Mouse (Mus musculus): ENCODE data around the gene Tuba1b. TPM values are rescaled to one million over a fixed set of nuclear protein-coding genes. Genes with fewer than 3 reads are reported as not detected.

Gene Tuba1b
- polyA plus RNA-seq, 1 experiment: 182 TPM

- Histone ChIP-seq H3K27me3 (replicated peaks) (peaks cover 9% of the 10 kb centered on the region), H3K36me3 (replicated peaks; ENCODE audit: low read length) (no peaks in the 10 kb centered on the region), H3K4me3 (replicated peaks) (no peak overlapping the region), H3K4me1 (peaks cover 13% of the 10 kb centered on the region), H3K9me3 (peaks cover 2% of the 10 kb centered on the region; the same call in 1 of the 2 replicates)
- no peak for TF ChIP-seq GATA1 (IDR thresholded peaks at IDR 0.05; ENCODE audit: borderline replicate concordance, low read length)
- no peak for TF ChIP-seq FLI1 (IDR thresholded peaks at IDR 0.05; ENCODE audit: low read length)
Measured at GRCm38 (mm10) chr15:98971111-98971510, 36.7 kb upstream of the Tuba1b start.

GRCm38 (mm10) chr15:98969372-98970101, 35.2 kb upstream of the Tuba1b start:
- no peaks in the 10 kb centered on the region for H3K36me3 ChIP-seq (replicated peaks; ENCODE audit: low read length)
- TF ChIP-seq GATA1 (IDR thresholded peaks at IDR 0.05; ENCODE audit: borderline replicate concordance, low read length): no peak
- TF ChIP-seq FLI1 (IDR thresholded peaks at IDR 0.05; ENCODE audit: low read length): no peak

GRCm38 (mm10) chr15:98968701-98969371, 34.5 kb upstream of the Tuba1b start:
- TF ChIP-seq FLI1 (IDR thresholded peaks at IDR 0.05; ENCODE audit: low read length): no peak
- no peak for TF ChIP-seq GATA1 (IDR thresholded peaks at IDR 0.05; ENCODE audit: borderline replicate concordance, low read length)

More at GRCm38 (mm10) chr15:98969372-98970101, 35.2 kb upstream of the Tuba1b start:
- H3K27me3 ChIP-seq (replicated peaks): peaks cover 9% of the 10 kb centered on the region
- peaks cover 2% of the 10 kb centered on the region; the same call in 1 of the 2 replicates for H3K9me3 ChIP-seq
- H3K4me1 ChIP-seq: peaks cover 18% of the 10 kb centered on the region
- no peak overlapping the region for H3K4me3 ChIP-seq (replicated peaks)

GRCm38 (mm10) chr15:98959531-98959930, 25.2 kb upstream of the Tuba1b start:
- peaks cover 8% of the 10 kb centered on the region for H3K36me3 ChIP-seq (replicated peaks; ENCODE audit: low read length)
- TF ChIP-seq GATA1 (IDR thresholded peaks at IDR 0.05; ENCODE audit: borderline replicate concordance, low read length) (no peak), FLI1 (IDR thresholded peaks at IDR 0.05; ENCODE audit: low read length) (no peak)
- no peaks in the 10 kb centered on the region for H3K27me3 ChIP-seq (replicated peaks)
- H3K9me3 ChIP-seq: no peaks in the 10 kb centered on the region
- H3K4me1 ChIP-seq: peaks cover 19% of the 10 kb centered on the region
- peak overlapping the region; percentile 80 for H3K4me3 ChIP-seq (replicated peaks)

More at GRCm38 (mm10) chr15:98968701-98969371, 34.5 kb upstream of the Tuba1b start:
- Histone ChIP-seq H3K36me3 (replicated peaks; ENCODE audit: low read length) (no peaks in the 10 kb centered on the region), H3K4me1 (peaks cover 18% of the 10 kb centered on the region), H3K9me3 (peaks cover 2% of the 10 kb centered on the region; the same call in 1 of the 2 replicates), H3K27me3 (replicated peaks) (peaks cover 8% of the 10 kb centered on the region), H3K4me3 (replicated peaks) (no peak overlapping the region)

GRCm38 (mm10) chr15:98958901-98959420, 24.6 kb upstream of the Tuba1b start:
- no peaks in the 10 kb centered on the region for H3K9me3 ChIP-seq
- no peaks in the 10 kb centered on the region for H3K27me3 ChIP-seq (replicated peaks)
- no peak overlapping the region for H3K4me3 ChIP-seq (replicated peaks)
- TF ChIP-seq GATA1 (IDR thresholded peaks at IDR 0.05; ENCODE audit: borderline replicate concordance, low read length): no peak
- no peak for TF ChIP-seq FLI1 (IDR thresholded peaks at IDR 0.05; ENCODE audit: low read length)
- peaks cover 23% of the 10 kb centered on the region for H3K4me1 ChIP-seq
- H3K36me3 ChIP-seq (replicated peaks; ENCODE audit: low read length): peaks cover 8% of the 10 kb centered on the region

GRCm38 (mm10) chr15:98957475-98957874, 23.1 kb upstream of the Tuba1b start:
- Histone ChIP-seq H3K4me3 (replicated peaks) (no peak overlapping the region), H3K9me3 (no peaks in the 10 kb centered on the region), H3K4me1 (peaks cover 28% of the 10 kb centered on the region), H3K27me3 (replicated peaks) (no peaks in the 10 kb centered on the region), H3K36me3 (replicated peaks; ENCODE audit: low read length) (peaks cover 8% of the 10 kb centered on the region)
- no peak for TF ChIP-seq FLI1 (IDR thresholded peaks at IDR 0.05; ENCODE audit: low read length)

- Histone ChIP-seq H3K36me3 (replicated peaks; ENCODE audit: low read length) (peaks cover 11% of the 10 kb centered on the region), H3K4me1 (peaks cover 36% of the 10 kb centered on the region), H3K9me3 (no peaks in the 10 kb centered on the region)
Measured at GRCm38 (mm10) chr15:98956000-98956399, 21.6 kb upstream of the Tuba1b start.

GRCm38 (mm10) chr15:98955324-98955723, 21.0 kb upstream of the Tuba1b start:
- H3K27me3 ChIP-seq (replicated peaks): no peaks in the 10 kb centered on the region
- H3K4me3 ChIP-seq (replicated peaks): no peak overlapping the region
- H3K4me1 ChIP-seq: peaks cover 36% of the 10 kb centered on the region
- H3K9me3 ChIP-seq: no peaks in the 10 kb centered on the region
- TF ChIP-seq FLI1 (IDR thresholded peaks at IDR 0.05; ENCODE audit: low read length): no peak
- no peak for TF ChIP-seq GATA1 (IDR thresholded peaks at IDR 0.05; ENCODE audit: borderline replicate concordance, low read length)
- peaks cover 14% of the 10 kb centered on the region for H3K36me3 ChIP-seq (replicated peaks; ENCODE audit: low read length)

More at GRCm38 (mm10) chr15:98956000-98956399, 21.6 kb upstream of the Tuba1b start:
- no peak for TF ChIP-seq FLI1 (IDR thresholded peaks at IDR 0.05; ENCODE audit: low read length)
- TF ChIP-seq GATA1 (IDR thresholded peaks at IDR 0.05; ENCODE audit: borderline replicate concordance, low read length): no peak
- Histone ChIP-seq H3K4me3 (replicated peaks) (no peak overlapping the region), H3K27me3 (replicated peaks) (no peaks in the 10 kb centered on the region)

GRCm38 (mm10) chr15:98954425-98955253, 20.3 kb upstream of the Tuba1b start:
- H3K4me1 ChIP-seq: peaks cover 32% of the 10 kb centered on the region
- H3K4me3 ChIP-seq (replicated peaks): no peak overlapping the region
- peaks cover 15% of the 10 kb centered on the region for H3K36me3 ChIP-seq (replicated peaks; ENCODE audit: low read length)
- H3K9me3 ChIP-seq: no peaks in the 10 kb centered on the region
- TF ChIP-seq FLI1 (IDR thresholded peaks at IDR 0.05; ENCODE audit: low read length) (no peak), GATA1 (IDR thresholded peaks at IDR 0.05; ENCODE audit: borderline replicate concordance, low read length) (no peak)
- H3K27me3 ChIP-seq (replicated peaks): no peaks in the 10 kb centered on the region
